Mouse (Mus musculus): ENCODE measurements around the gene Cabp1. TPM values are rescaled to one million over a fixed set of nuclear protein-coding genes. Genes with fewer than 3 reads are reported as not detected.

The Cabp1 gene
- 100 to 1,000 TPM; 124 to 129 TPM for total RNA-seq (2021)
- long read RNA-seq, experiment 1, transcript Cabp1-204 (6 exons, 1,621 nt), result major isoform, 67 of 78 reads
- long read RNA-seq, experiment 1, partial matches to known transcripts, result 8 of 78 reads
- long read RNA-seq, experiment 1, other reads (novel, unspliced or antisense), result 3 of 78 reads
- long read RNA-seq, experiment 2, transcript Cabp1-204 (6 exons, 1,621 nt), result major isoform, 112 of 121 reads
- long read RNA-seq, experiment 2, partial matches to known transcripts, result 4 of 121 reads
- long read RNA-seq, experiment 2, other reads (novel, unspliced or antisense), result 5 of 121 reads

- Histone ChIP-seq H3K4me3 (peak within 1 kb of the TSS; percentile 65), H3K27ac (peak within 1 kb of the TSS; percentile 86)
- peak; percentile 54 to 70 for DNase-seq (ENCODE audit: low spot score in 2 of 2)
- peak; percentile 75 for TF ChIP-seq CTCF (conservative IDR thresholded peaks at IDR 0.05)
Measured at GRCm38 (mm10) chr5:115193669-115194625, at the start of gene Cabp1. Cabp1 (minus strand) TSS chr5:115194381.

GRCm38 (mm10) chr5:115240191-115240590 lies 46.0 kb upstream of the Cabp1 start:
- no peak for TF ChIP-seq CTCF (conservative IDR thresholded peaks at IDR 0.05)
- peak in 1 of 2 experiments; percentile 39 for DNase-seq (ENCODE audit: low spot score in 2 of 2)
- peak overlapping the region; percentile 93 for H3K27ac ChIP-seq
- peak overlapping the region; percentile 98 for H3K4me3 ChIP-seq

GRCm38 (mm10) chr5:115238729-115239195 lies 44.6 kb upstream of the Cabp1 start:
- DNase-seq (ENCODE audit: low spot score in 2 of 2), result no peak
- TF ChIP-seq CTCF (conservative IDR thresholded peaks at IDR 0.05), result no peak; the same call in 1 of the 2 replicates
- Histone ChIP-seq H3K4me3 (peak overlapping the region; percentile 98), H3K27ac (peak overlapping the region; percentile 93)

DNA sequence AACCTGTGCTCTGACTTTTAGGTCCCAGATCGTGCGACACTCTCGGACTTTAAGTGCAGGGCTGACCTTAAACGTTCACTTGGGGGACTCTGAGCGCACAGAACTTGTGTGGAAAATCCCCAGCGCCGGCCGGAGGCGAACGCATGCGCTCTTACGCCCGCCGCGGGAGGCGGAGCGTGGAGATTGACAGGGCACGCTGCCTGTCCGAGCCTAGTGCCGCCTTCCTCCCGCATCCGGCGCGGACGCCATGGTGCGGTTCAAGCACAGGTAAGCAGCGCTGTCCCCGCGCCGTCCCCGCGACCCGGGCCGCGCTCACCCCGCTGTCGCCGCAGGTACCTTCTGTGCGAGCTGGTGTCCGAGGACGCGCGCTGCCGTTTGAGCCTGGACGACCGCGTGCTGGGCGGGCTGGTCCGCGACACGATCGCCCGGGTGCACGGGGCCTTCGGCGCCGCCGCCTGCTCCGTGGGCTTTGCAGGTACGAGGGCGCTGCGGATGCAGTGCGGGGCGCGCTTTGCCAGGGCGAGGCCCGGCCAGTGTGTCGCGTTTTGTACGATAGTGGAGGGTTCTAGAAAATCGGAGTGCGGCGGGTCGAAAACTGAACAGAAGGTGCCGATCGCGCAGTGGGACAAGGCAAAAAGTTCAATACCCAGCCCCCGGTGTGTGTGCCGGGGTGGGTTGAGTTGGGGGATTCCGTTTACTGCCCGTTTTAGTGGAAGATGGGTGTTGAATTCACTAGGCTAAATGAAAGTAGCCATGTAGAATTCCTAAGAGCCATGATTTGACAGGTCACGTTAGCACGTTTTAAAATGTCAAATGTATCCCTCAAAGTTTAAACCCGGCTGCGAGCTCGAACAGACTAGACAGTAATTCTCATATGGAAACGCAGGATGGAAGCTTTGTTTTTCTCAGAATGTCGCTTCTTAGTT lies 43.9 kb upstream of the Cabp1 start:
- Histone ChIP-seq H3K27ac (peak overlapping the region; percentile 93), H3K4me3 (peak overlapping the region; percentile 98)
- DNase-seq (ENCODE audit: low spot score in 2 of 2), result peak; percentile 92 to 93
- TF ChIP-seq CTCF (conservative IDR thresholded peaks at IDR 0.05), result peak; percentile 62

GRCm38 (mm10) chr5:115235786-115236263 lies 41.6 kb upstream of the Cabp1 start, which contains the start of gene Pop5:
Pop5 (plus strand) TSS chr5:115235836.
- peak within 1 kb of the TSS; percentile 94 for H3K27ac ChIP-seq
- H3K4me3 ChIP-seq, result peak within 1 kb of the TSS; percentile 68
- peak; percentile 95 for TF ChIP-seq CTCF (conservative IDR thresholded peaks at IDR 0.05)
- peak; percentile 85 to 94 for DNase-seq (ENCODE audit: low spot score in 2 of 2)

DNA sequence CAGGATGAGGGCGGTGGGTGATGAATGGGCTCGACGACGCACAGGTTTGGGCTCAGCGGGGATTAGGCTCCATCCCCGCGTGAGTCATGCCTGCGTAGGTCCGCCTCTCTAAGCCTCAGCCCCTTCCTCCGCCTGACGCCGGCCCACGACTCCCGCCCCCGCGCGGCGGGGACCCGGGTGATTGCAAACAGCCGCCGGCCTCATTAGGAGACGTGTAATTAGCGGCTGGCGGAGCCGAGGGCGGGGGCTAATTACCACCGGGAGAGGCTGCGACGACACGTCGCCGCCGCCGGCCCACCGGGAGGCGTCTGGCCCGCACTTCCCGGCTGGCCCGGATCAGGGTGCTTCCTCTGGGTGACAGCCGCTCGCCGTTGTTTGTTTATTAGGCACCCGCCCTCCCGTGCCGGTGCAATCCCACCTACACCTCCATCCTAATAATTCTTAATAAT lies 41.2 kb upstream of the Cabp1 start:
- no peak for TF ChIP-seq CTCF (conservative IDR thresholded peaks at IDR 0.05)
- Histone ChIP-seq H3K27ac (peak overlapping the region; percentile 94), H3K4me3 (peak overlapping the region; percentile 68)
- DNase-seq (ENCODE audit: low spot score in 2 of 2), result peak; percentile 77 to 78

DNA sequence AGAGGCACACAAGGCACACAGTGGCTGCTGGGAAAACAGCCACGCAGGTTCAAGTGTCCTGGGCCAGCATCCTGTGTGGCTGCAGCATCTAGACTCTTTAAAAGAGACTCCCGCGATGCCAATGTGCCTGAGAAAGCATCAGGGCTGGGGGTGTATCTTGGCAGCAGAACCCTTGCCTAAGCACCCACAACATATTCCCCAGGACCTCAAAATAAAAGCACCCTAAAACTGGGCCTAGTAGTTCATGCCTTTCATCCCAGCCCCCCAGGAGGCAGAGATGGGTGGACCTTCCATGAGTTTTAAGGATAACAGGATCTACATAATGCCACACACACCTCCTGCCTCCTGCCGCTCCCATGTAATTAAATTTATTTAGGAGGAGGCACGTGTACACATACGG lies 40.3 kb upstream of the Cabp1 start:
- Histone ChIP-seq H3K27ac (peak overlapping the region; percentile 94), H3K4me3 (no peak overlapping the region)
- no peak for TF ChIP-seq CTCF (conservative IDR thresholded peaks at IDR 0.05)
- no peak for DNase-seq (ENCODE audit: low spot score in 2 of 2)

GRCm38 (mm10) chr5:115233031-115233780 lies 39.0 kb upstream of the Cabp1 start:
- peak; percentile 45 for TF ChIP-seq CTCF (conservative IDR thresholded peaks at IDR 0.05)
- Histone ChIP-seq H3K4me3 (no peak overlapping the region), H3K27ac (no peak overlapping the region)
- DNase-seq (ENCODE audit: low spot score in 2 of 2), result no peak

GRCm38 (mm10) chr5:115232516-115232915 lies 38.3 kb upstream of the Cabp1 start:
- TF ChIP-seq CTCF (conservative IDR thresholded peaks at IDR 0.05), result no peak
- no peak for DNase-seq (ENCODE audit: low spot score in 2 of 2)
- no peak overlapping the region for H3K4me3 ChIP-seq
- no peak overlapping the region for H3K27ac ChIP-seq

GRCm38 (mm10) chr5:115231552-115232120 lies 37.5 kb upstream of the Cabp1 start:
- TF ChIP-seq CTCF (conservative IDR thresholded peaks at IDR 0.05), result peak; percentile 55
- no peak for DNase-seq (ENCODE audit: low spot score in 2 of 2)
- H3K27ac ChIP-seq, result no peak overlapping the region; the same call in 1 of the 2 replicates

More at GRCm38 (mm10) chr5:115231552-115232120, 37.5 kb upstream of the Cabp1 start:
- no peak overlapping the region for H3K4me3 ChIP-seq
